Mouse (Mus musculus): ENCODE measurements at regions not wholly inside any gene's neighbourhood (a gene's known extent, or its start where the extent isn't known, plus 50 kb on each side); places are given as distances from the start of the nearest gene placed in this dataset.

- Histone ChIP-seq H3K27me3 (no peaks in the 10 kb centered on the region), H3K4me1 (no peaks in the 10 kb centered on the region), H3K4me3 (replicated peaks) (no peak overlapping the region), H3K9ac (no peak overlapping the region), H3K9me3 (replicated peaks) (no peaks in the 10 kb centered on the region), H3K4me2 (replicated peaks) (no peak overlapping the region), H3K36me3 (no peaks in the 10 kb centered on the region), H3K27ac (replicated peaks) (0 out of 2 replicates have a peak overlapping the region, but pooled peaks have one; percentile 9)
- no peak for ATAC-seq (ENCODE audit: insufficient number of reproducible peaks, low FRiP score, low TSS enrichment, low read depth)
Measured at GRCm38 (mm10) chr7:72539915-72540314, 233.5 kb upstream of the Mctp2 start.

GRCm38 (mm10) chr7:72541521-72542478, 235.4 kb upstream of the Mctp2 start:
- WGBS, result 30% methylated on average over 14 of the region's 14 CpGs
- Histone ChIP-seq H3K9me3 (replicated peaks) (no peaks in the 10 kb centered on the region), H3K9ac (no peak overlapping the region), H3K4me2 (replicated peaks) (peak overlapping the region; percentile 25; the same call in 1 of the 2 replicates), H3K36me3 (no peaks in the 10 kb centered on the region), H3K27me3 (no peaks in the 10 kb centered on the region), H3K4me3 (replicated peaks) (no peak overlapping the region), H3K4me1 (no peaks in the 10 kb centered on the region), H3K27ac (replicated peaks) (peak overlapping the region; percentile 69)
- peak; percentile 80 for ATAC-seq (ENCODE audit: insufficient number of reproducible peaks, low FRiP score, low TSS enrichment, low read depth)

- Histone ChIP-seq H3K4me2 (replicated peaks) (no peak overlapping the region), H3K4me3 (replicated peaks) (no peak overlapping the region), H3K27ac (replicated peaks) (no peak overlapping the region), H3K9me3 (replicated peaks) (no peaks in the 10 kb centered on the region; the same call in 1 of the 2 replicates), H3K9ac (no peak overlapping the region), H3K27me3 (no peaks in the 10 kb centered on the region), H3K36me3 (no peaks in the 10 kb centered on the region), H3K4me1 (no peaks in the 10 kb centered on the region)
- 73% methylated on average over 4 of the region's 4 CpGs for WGBS
- no peak for ATAC-seq (ENCODE audit: insufficient number of reproducible peaks, low FRiP score, low TSS enrichment, low read depth)
Measured at GRCm38 (mm10) chr7:72543501-72543900, 237.1 kb upstream of the Mctp2 start.

- Histone ChIP-seq H3K36me3 (no peaks in the 10 kb centered on the region), H3K4me3 (replicated peaks) (no peak overlapping the region), H3K9me3 (replicated peaks) (no peaks in the 10 kb centered on the region; the same call in 1 of the 2 replicates), H3K4me1 (no peaks in the 10 kb centered on the region), H3K4me2 (replicated peaks) (no peak overlapping the region), H3K27me3 (no peaks in the 10 kb centered on the region), H3K27ac (replicated peaks) (no peak overlapping the region), H3K9ac (no peak overlapping the region)
- ATAC-seq (ENCODE audit: insufficient number of reproducible peaks, low FRiP score, low TSS enrichment, low read depth), result no peak
- 50% methylated on average over 4 of the region's 4 CpGs for WGBS
Measured at GRCm38 (mm10) chr7:72543946-72544345, 237.5 kb upstream of the Mctp2 start.

GRCm38 (mm10) chr7:72567378-72567777, 261.0 kb upstream of the Mctp2 start:
- Histone ChIP-seq H3K4me2 (replicated peaks) (no peak overlapping the region), H3K9ac (no peak overlapping the region), H3K4me1 (no peaks in the 10 kb centered on the region), H3K9me3 (replicated peaks) (no peaks in the 10 kb centered on the region), H3K27ac (replicated peaks) (no peak overlapping the region), H3K27me3 (no peaks in the 10 kb centered on the region), H3K36me3 (no peaks in the 10 kb centered on the region), H3K4me3 (replicated peaks) (no peak overlapping the region)
- ATAC-seq (ENCODE audit: insufficient number of reproducible peaks, low FRiP score, low TSS enrichment, low read depth), result no peak

GRCm38 (mm10) chr7:72569177-72569576, 262.8 kb upstream of the Mctp2 start:
- Histone ChIP-seq H3K9ac (no peak overlapping the region), H3K4me1 (no peaks in the 10 kb centered on the region), H3K36me3 (no peaks in the 10 kb centered on the region), H3K27me3 (no peaks in the 10 kb centered on the region), H3K27ac (replicated peaks) (no peak overlapping the region), H3K4me3 (replicated peaks) (no peak overlapping the region), H3K9me3 (replicated peaks) (no peaks in the 10 kb centered on the region), H3K4me2 (replicated peaks) (no peak overlapping the region)
- no peak for ATAC-seq (ENCODE audit: insufficient number of reproducible peaks, low FRiP score, low TSS enrichment, low read depth)

GRCm38 (mm10) chr7:72574316-72574715, 267.9 kb upstream of the Mctp2 start:
- ATAC-seq (ENCODE audit: insufficient number of reproducible peaks, low FRiP score, low TSS enrichment, low read depth), result no peak
- no peaks in the 10 kb centered on the region for H3K27me3 ChIP-seq
- H3K4me3 ChIP-seq (replicated peaks), result no peak overlapping the region
- no peak overlapping the region for H3K4me2 ChIP-seq (replicated peaks)
- H3K36me3 ChIP-seq, result no peaks in the 10 kb centered on the region
- no peak overlapping the region for H3K9ac ChIP-seq
- 68% methylated on average over 1 of the region's 1 CpGs for WGBS
- no peaks in the 10 kb centered on the region for H3K4me1 ChIP-seq
- no peaks in the 10 kb centered on the region for H3K9me3 ChIP-seq (replicated peaks)
- no peak overlapping the region for H3K27ac ChIP-seq (replicated peaks)

GRCm38 (mm10) chr7:72584427-72584826, 278.0 kb upstream of the Mctp2 start:
- no peak for ATAC-seq (ENCODE audit: insufficient number of reproducible peaks, low FRiP score, low TSS enrichment, low read depth)
- Histone ChIP-seq H3K4me2 (replicated peaks) (no peak overlapping the region), H3K9me3 (replicated peaks) (no peaks in the 10 kb centered on the region), H3K27ac (replicated peaks) (no peak overlapping the region), H3K4me1 (no peaks in the 10 kb centered on the region), H3K9ac (no peak overlapping the region), H3K27me3 (no peaks in the 10 kb centered on the region), H3K4me3 (replicated peaks) (no peak overlapping the region), H3K36me3 (no peaks in the 10 kb centered on the region)
- WGBS, result 71% methylated on average over 3 of the region's 3 CpGs

- no peaks in the 10 kb centered on the region for H3K36me3 ChIP-seq
- no peaks in the 10 kb centered on the region for H3K4me1 ChIP-seq
- H3K4me2 ChIP-seq (replicated peaks), result no peak overlapping the region
- ATAC-seq (ENCODE audit: insufficient number of reproducible peaks, low FRiP score, low TSS enrichment, low read depth), result no peak
- no peak overlapping the region for H3K27ac ChIP-seq (replicated peaks)
- WGBS, result 64% methylated on average over 3 of the region's 3 CpGs
- no peaks in the 10 kb centered on the region for H3K27me3 ChIP-seq
- no peak overlapping the region for H3K4me3 ChIP-seq (replicated peaks)
- H3K9ac ChIP-seq, result no peak overlapping the region
- no peaks in the 10 kb centered on the region for H3K9me3 ChIP-seq (replicated peaks)
Measured at GRCm38 (mm10) chr7:72589241-72589668, 282.8 kb upstream of the Mctp2 start.

GRCm38 (mm10) chr7:72590351-72591115, 284.1 kb upstream of the Mctp2 start:
- Histone ChIP-seq H3K4me1 (no peaks in the 10 kb centered on the region), H3K9ac (no peak overlapping the region), H3K4me2 (replicated peaks) (no peak overlapping the region), H3K4me3 (replicated peaks) (no peak overlapping the region), H3K9me3 (replicated peaks) (no peaks in the 10 kb centered on the region), H3K36me3 (no peaks in the 10 kb centered on the region), H3K27me3 (no peaks in the 10 kb centered on the region), H3K27ac (replicated peaks) (no peak overlapping the region)
- 68% methylated on average over 4 of the region's 4 CpGs for WGBS
- no peak for ATAC-seq (ENCODE audit: insufficient number of reproducible peaks, low FRiP score, low TSS enrichment, low read depth)

GRCm38 (mm10) chr7:72592110-72592509, 285.7 kb upstream of the Mctp2 start:
- Histone ChIP-seq H3K4me2 (replicated peaks) (no peak overlapping the region), H3K4me3 (replicated peaks) (no peak overlapping the region), H3K4me1 (no peaks in the 10 kb centered on the region), H3K27ac (replicated peaks) (no peak overlapping the region), H3K36me3 (no peaks in the 10 kb centered on the region), H3K27me3 (no peaks in the 10 kb centered on the region), H3K9ac (no peak overlapping the region), H3K9me3 (replicated peaks) (no peaks in the 10 kb centered on the region)
- WGBS, result 72% methylated on average over 6 of the region's 6 CpGs
- ATAC-seq (ENCODE audit: insufficient number of reproducible peaks, low FRiP score, low TSS enrichment, low read depth), result no peak

Measured in embryonic facial prominence, embryonic 15.5 days (tissue).